ENCODE assay signal across 10 mouse cellular contexts in genomic region chr6:115891061-115891460, GRCm38 (mm10). TPM values are rescaled to one million over a fixed set of nuclear protein-coding genes. Genes with fewer than 3 reads are reported as not detected.
DNase-seq lines count a peak whose midpoint lies in the region; ATAC-seq and TF ChIP-seq lines count a peak whose summit lies in the region.
"Had no signal": no experiment of that assay in that cellular context is flagged by ENCODE, and none has a peak within 500 bp of the region (broad histone marks: within the 10 kb centered on the region; RNA-seq: fewer than 3 reads in every experiment).

No protein-coding gene starts in this region.

- 0 out of 2 replicates have a peak, but pooled peaks have one; percentile 30 for ATAC-seq in forebrain, embryonic 11.5 days (replicated peaks; ENCODE audit: low FRiP score)
- ATAC-seq in lung, embryonic 14.5 days (ENCODE audit: insufficient read depth): peak; percentile 75
- ATAC-seq in hindbrain, postnatal 0 days: peak; percentile 18; the same call in 1 of the 2 replicates

- no peak for DNase-seq in forebrain, embryonic 11.5 days (ENCODE audit: low spot score)
- DNase-seq in forebrain, embryonic 10.5 days (ENCODE audit: extremely low spot score, low spot score): no peak
- peak; percentile 72 for DNase-seq in lung, embryonic 14.5 days
- no peak for DNase-seq in lung, postnatal 14 days
- DNase-seq in hindbrain, postnatal 0 days (ENCODE audit: low spot score): peak; percentile 27
- peak; percentile 42 to 79 for DNase-seq in right cerebral cortex, postnatal 36 days (ENCODE audit: low spot score in 2 of 2)
- no peak for DNase-seq in adrenal gland, postnatal 14 days
- DNase-seq in thymus, postnatal 14 days: no peak

- H3K36me3 ChIP-seq in forebrain, embryonic 11.5 days (ENCODE audit: control insufficient read depth, insufficient read depth, low read length): peaks cover 2% of the 10 kb centered on the region; the same call in 1 of the 2 replicates
- peaks cover 68% of the 10 kb centered on the region for H3K36me3 ChIP-seq in forebrain, embryonic 10.5 days (replicated peaks)
- peaks cover 26% of the 10 kb centered on the region for H3K36me3 ChIP-seq in lung, embryonic 14.5 days (ENCODE audit: insufficient read depth)
- peaks cover 31% of the 10 kb centered on the region; the same call in 1 of the 2 replicates for H3K36me3 ChIP-seq in hindbrain, postnatal 0 days (ENCODE audit: insufficient read depth, low read length)

- no peak overlapping the region; the same call in 1 of the 2 replicates for H3K9ac ChIP-seq in forebrain, embryonic 11.5 days (ENCODE audit: low read length)
- no peak overlapping the region for H3K9ac ChIP-seq in lung, embryonic 14.5 days
- no peak overlapping the region for H3K9ac ChIP-seq in hindbrain, postnatal 0 days (replicated peaks; ENCODE audit: low read length)

- no peak overlapping the region for H3K27ac ChIP-seq in forebrain, embryonic 11.5 days (ENCODE audit: low read depth, low read length)
- H3K27ac ChIP-seq in forebrain, embryonic 10.5 days: no peak overlapping the region
- H3K27ac ChIP-seq in lung, embryonic 14.5 days (ENCODE audit: low read depth): peak overlapping the region; percentile 85
- H3K27ac ChIP-seq in hindbrain, postnatal 0 days: 0 out of 2 replicates have a peak overlapping the region, but pooled peaks have one; percentile 42
- H3K27ac ChIP-seq: macrophage had no signal

- no peaks in the 10 kb centered on the region for H3K27me3 ChIP-seq in forebrain, embryonic 11.5 days (ENCODE audit: control insufficient read depth, insufficient read depth, low read length)
- no peaks in the 10 kb centered on the region for H3K27me3 ChIP-seq in forebrain, embryonic 10.5 days (ENCODE audit: poor library complexity, severe bottlenecking)
- no peaks in the 10 kb centered on the region for H3K27me3 ChIP-seq in lung, embryonic 14.5 days (ENCODE audit: insufficient read depth, low read length)
- H3K27me3 ChIP-seq in hindbrain, postnatal 0 days (ENCODE audit: insufficient read depth, low read length): no peaks in the 10 kb centered on the region

- H3K4me2 ChIP-seq in forebrain, embryonic 11.5 days (ENCODE audit: low read depth, low read length, severe bottlenecking): no peak overlapping the region
- no peak overlapping the region for H3K4me2 ChIP-seq in lung, embryonic 14.5 days
- no peak overlapping the region for H3K4me2 ChIP-seq in hindbrain, postnatal 0 days (ENCODE audit: low read depth, low read length)

- no peaks in the 10 kb centered on the region for H3K9me3 ChIP-seq in forebrain, embryonic 11.5 days (ENCODE audit: control insufficient read depth, low read length)
- H3K9me3 ChIP-seq in forebrain, embryonic 10.5 days: peaks cover 7% of the 10 kb centered on the region; the same call in 1 of the 2 replicates
- no peaks in the 10 kb centered on the region for H3K9me3 ChIP-seq in lung, embryonic 14.5 days (ENCODE audit: low read depth, low read length)
- no peaks in the 10 kb centered on the region for H3K9me3 ChIP-seq in hindbrain, postnatal 0 days (ENCODE audit: low read length)

- WGBS in forebrain, embryonic 11.5 days: 85% methylated on average over 6 of the region's 6 CpGs
- 91% methylated on average over 6 of the region's 6 CpGs for WGBS in forebrain, embryonic 10.5 days
- 32% methylated on average over 6 of the region's 6 CpGs for WGBS in lung, embryonic 14.5 days
- 36% methylated on average over 6 of the region's 6 CpGs for WGBS in hindbrain, postnatal 0 days

- H3K4me1 ChIP-seq in forebrain, embryonic 11.5 days (replicated peaks; ENCODE audit: control insufficient read depth, insufficient read depth, low read length): 0 out of 2 replicates have a peak, but pooled peaks cover 3% of the 10 kb centered on the region
- peaks cover 16% of the 10 kb centered on the region for H3K4me1 ChIP-seq in forebrain, embryonic 10.5 days
- peaks cover 15% of the 10 kb centered on the region for H3K4me1 ChIP-seq in lung, embryonic 14.5 days (ENCODE audit: insufficient read depth)
- H3K4me1 ChIP-seq in hindbrain, postnatal 0 days (ENCODE audit: insufficient read depth, low read length): peaks cover 15% of the 10 kb centered on the region; the same call in 1 of the 2 replicates

- H3K4me3 ChIP-seq in forebrain, embryonic 11.5 days (ENCODE audit: low read depth, low read length): no peak overlapping the region
- H3K4me3 ChIP-seq in forebrain, embryonic 10.5 days: no peak overlapping the region
- no peak overlapping the region for H3K4me3 ChIP-seq in lung, embryonic 14.5 days (ENCODE audit: low read depth, low read length)
- no peak overlapping the region for H3K4me3 ChIP-seq in hindbrain, postnatal 0 days (ENCODE audit: low read length)

- no peak for TF ChIP-seq CTCF in lung, embryonic 14.5 days (IDR thresholded peaks at IDR 0.05; ENCODE audit: low read depth)
- TF ChIP-seq CTCF in hindbrain, postnatal 0 days (IDR thresholded peaks at IDR 0.05; ENCODE audit: low read depth): no peak

RNA-seq across cellular contexts. Expression of gene Ift122, which starts 37.8 kb away (rescaled TPM):
- polyA plus RNA-seq in forebrain, embryonic 11.5 days (2014; fragmentation: Nextera tagmentation; extraction: Ambion mirVana): 29.0 and 29.6 TPM in 2 replicates
- polyA plus RNA-seq in forebrain, embryonic 10.5 days (2016; fragmentation: Nextera tagmentation; extraction: Ambion mirVana): 31.0 TPM in 2 replicates
- 22.2 and 25.6 TPM in 2 replicates for polyA plus RNA-seq in lung, embryonic 14.5 days (2014; fragmentation: Nextera tagmentation; extraction: Ambion mirVana)
- 29.3 and 29.4 TPM in 2 replicates for total RNA-seq in hindbrain, postnatal 0 days (2014; rRNA removed)
- 19.2 and 19.7 TPM in 2 replicates for polyA plus RNA-seq in hindbrain, postnatal 0 days (2015; fragmentation: Nextera tagmentation; extraction: Ambion mirVana)
- total RNA-seq in adrenal gland, postnatal 14 days (2021): 15.4 and 16.5 TPM in 2 replicates

RNA-seq across cellular contexts. Expression of gene Mbd4, which starts 37.9 kb away (rescaled TPM):
- 32.0 and 37.5 TPM in 2 replicates for polyA plus RNA-seq in forebrain, embryonic 11.5 days (2014; fragmentation: Nextera tagmentation; extraction: Ambion mirVana)
- polyA plus RNA-seq in forebrain, embryonic 10.5 days (2016; fragmentation: Nextera tagmentation; extraction: Ambion mirVana): 36.2 and 39.2 TPM in 2 replicates
- 17.1 and 20.1 TPM in 2 replicates for polyA plus RNA-seq in lung, embryonic 14.5 days (2014; fragmentation: Nextera tagmentation; extraction: Ambion mirVana)
- 2.9 and 3.8 TPM in 2 replicates for total RNA-seq in hindbrain, postnatal 0 days (2014; rRNA removed)
- polyA plus RNA-seq in hindbrain, postnatal 0 days (2015; fragmentation: Nextera tagmentation; extraction: Ambion mirVana): 5.6 and 6.5 TPM in 2 replicates
- 4.1 and 4.6 TPM in 2 replicates for total RNA-seq in adrenal gland, postnatal 14 days (2021)

RNA-seq across cellular contexts. Expression of gene Rho, which starts 40.5 kb away (rescaled TPM):
- 0.09 TPM in 2 replicates for polyA plus RNA-seq in forebrain, embryonic 11.5 days (2014; fragmentation: Nextera tagmentation; extraction: Ambion mirVana)
- 0.06 and 0.10 TPM in 2 replicates for polyA plus RNA-seq in forebrain, embryonic 10.5 days (2016; fragmentation: Nextera tagmentation; extraction: Ambion mirVana)
- 0.09 and 0.18 TPM in 2 replicates for polyA plus RNA-seq in lung, embryonic 14.5 days (2014; fragmentation: Nextera tagmentation; extraction: Ambion mirVana)
- total RNA-seq in hindbrain, postnatal 0 days (2014; rRNA removed): 0.37 and 1.1 TPM in 2 replicates
- polyA plus RNA-seq in hindbrain, postnatal 0 days (2015; fragmentation: Nextera tagmentation; extraction: Ambion mirVana): 0.08 and 0.09 TPM in 2 replicates
- 0.56 and 0.74 TPM in 2 replicates for total RNA-seq in adrenal gland, postnatal 14 days (2021)
- polyA plus RNA-seq: macrophage had no signal

RNA-seq across cellular contexts. Expression of gene Efcab12, which starts 52.8 kb away (rescaled TPM):
- polyA plus RNA-seq in forebrain, embryonic 11.5 days (2014; fragmentation: Nextera tagmentation; extraction: Ambion mirVana): 1.5 and 2.1 TPM in 2 replicates
- polyA plus RNA-seq in forebrain, embryonic 10.5 days (2016; fragmentation: Nextera tagmentation; extraction: Ambion mirVana): 1.7 and 1.9 TPM in 2 replicates
- polyA plus RNA-seq in lung, embryonic 14.5 days (2014; fragmentation: Nextera tagmentation; extraction: Ambion mirVana): 0.80 and 0.87 TPM in 2 replicates
- total RNA-seq in hindbrain, postnatal 0 days (2014; rRNA removed): 1.8 and 2.4 TPM in 2 replicates
- 1.6 and 2.0 TPM in 2 replicates for polyA plus RNA-seq in hindbrain, postnatal 0 days (2015; fragmentation: Nextera tagmentation; extraction: Ambion mirVana)
- total RNA-seq in adrenal gland, postnatal 14 days (2021): 0.64 and 0.70 TPM in 2 replicates
- total RNA-seq: hematopoietic stem cell, adult 5-6 weeks had no signal

RNA-seq across cellular contexts. Expression of gene H1foo, which starts 53.7 kb away (rescaled TPM):
- not detected in 2 replicates for polyA plus RNA-seq in forebrain, embryonic 11.5 days (2014; fragmentation: Nextera tagmentation; extraction: Ambion mirVana)
- not detected in 2 replicates for polyA plus RNA-seq in forebrain, embryonic 10.5 days (2016; fragmentation: Nextera tagmentation; extraction: Ambion mirVana)
- polyA plus RNA-seq in lung, embryonic 14.5 days (2014; fragmentation: Nextera tagmentation; extraction: Ambion mirVana): not detected in 2 replicates
- total RNA-seq in hindbrain, postnatal 0 days (2014; rRNA removed): 1.0 TPM in 1 of 2 replicates, not detected in the other
- not detected in 2 replicates for polyA plus RNA-seq in hindbrain, postnatal 0 days (2015; fragmentation: Nextera tagmentation; extraction: Ambion mirVana)
- total RNA-seq in adrenal gland, postnatal 14 days (2021): not detected in 2 replicates
- total RNA-seq: hematopoietic stem cell, adult 5-6 weeks had no signal
- polyA plus RNA-seq: macrophage had no signal

Comparison
In these comparisons a context has a peak if more than half of its experiments do, and no peak if none do; other contexts are left out.
1. DNase-seq: peak in lung, embryonic 14.5 days (single experiment), hindbrain, postnatal 0 days (single experiment) and right cerebral cortex, postnatal 36 days (2 of 2); none in forebrain, embryonic 11.5 days (single experiment), forebrain, embryonic 10.5 days (single experiment), lung, postnatal 14 days (single experiment), adrenal gland, postnatal 14 days (single experiment) and thymus, postnatal 14 days (single experiment).
2. ATAC-seq: peak in every context shown above with its lines; median percentile 75 in lung, embryonic 14.5 days; 30 in forebrain, embryonic 11.5 days; 18 in hindbrain, postnatal 0 days.
3. H3K27ac ChIP-seq: peak in lung, embryonic 14.5 days (single experiment) and hindbrain, postnatal 0 days (single experiment); none in forebrain, embryonic 11.5 days (single experiment) and forebrain, embryonic 10.5 days (single experiment).